Mouse (Mus musculus) spleen, adult 2 months (tissue): ENCODE measurements around the gene Hils1. TPM values are rescaled to one million over a fixed set of nuclear protein-coding genes. Genes with fewer than 3 reads are reported as not detected.

ENCODE experiments used
- DNase-seq, 2 experiments: peaks; one replicate each; pipeline versions ENCODE4 v3.0.0 to v3.0.0-alpha.2; 2012 to 2021; ENCODE audit warnings: low spot score in 2 of 2, low read depth in 1 of 2
- H3K27ac ChIP-seq: fragments of 200-500 bp; 2 replicates; pipeline ENCODE4 v1.5.1; 2012; ENCODE audit warnings: low read length, inconsistent platforms; ENCODE audit not compliant: insufficient read depth
- H3K27me3 ChIP-seq: fragments of 200-500 bp; 2 replicates; pipeline ENCODE4 v1.6.1; 2012; ENCODE audit warnings: mild to moderate bottlenecking, moderate library complexity, low read length, inconsistent platforms; ENCODE audit not compliant: control insufficient read depth, insufficient read depth
- H3K36me3 ChIP-seq: fragments of 200-500 bp; 2 replicates; pipeline ENCODE4 v1.6.1; 2012; ENCODE audit warnings: mild to moderate bottlenecking, low read length, inconsistent platforms; ENCODE audit not compliant: control insufficient read depth, insufficient read depth
- H3K4me1 ChIP-seq: fragments of 200-500 bp; 2 replicates; pipeline ENCODE4 v1.6.1; 2011; ENCODE audit warnings: inconsistent platforms; ENCODE audit not compliant: control insufficient read depth, insufficient read depth, insufficient read length
- H3K4me3 ChIP-seq: fragments of 200-500 bp; 2 replicates; pipeline ENCODE4 v1.5.1; 2011; ENCODE audit warnings: mild to moderate bottlenecking, inconsistent platforms; ENCODE audit not compliant: insufficient read depth, insufficient read length; ENCODE audit errors: extremely low read depth
- CTCF ChIP-seq: fragments of 200-500 bp; IDR thresholded peaks from 2 replicates; pipeline ENCODE4 v1.5.1; 2011; ENCODE audit warnings: mild to moderate bottlenecking, inconsistent platforms; ENCODE audit not compliant: insufficient read depth, insufficient read length, insufficient replicate concordance; ENCODE audit errors: extremely low read depth
- POLR2A ChIP-seq: fragments of 200-500 bp; IDR thresholded peaks from 2 replicates; pipeline ENCODE4 v1.6.1; 2011; ENCODE audit warnings: low read depth, low read length, inconsistent platforms
- WGBS: fragments of 180-500 bp; shearing (Covaris S2); methylation state at CpG from one replicate; pipeline ENCODE4 v1.1.7; 2018; 5-methylcytosine and 5-hydroxymethylcytosine counted together
- polyA plus RNA-seq: library from polyadenylated mRNA; depleted of rRNA; stranded (reverse); fragments of >200 nt; gene quantifications from 2 replicates; pipeline ENCODE4 v1.2.3, GENCODE M21; 2012

Hils1 gene
- polyA plus RNA-seq, 1 experiment, result not detected

- Histone ChIP-seq H3K4me3 (no peak overlapping the region), H3K27me3 (no peaks in the 10 kb centered on the region), H3K4me1 (no peaks in the 10 kb centered on the region; the same call in 1 of the 2 replicates), H3K27ac (no peak overlapping the region), H3K36me3 (no peaks in the 10 kb centered on the region)
- 60% methylated on average over 2 of the region's 2 CpGs for WGBS
- TF ChIP-seq POLR2A (no peak), CTCF (no peak)
- DNase-seq, result no peak
These were observed 19.0 kb downstream of the Hils1 start for GRCm38 (mm10) chr11:94986435-94986834.

GRCm38 (mm10) chr11:94987341-94987740 is 19.9 kb downstream of the Hils1 start:
- no peak for TF ChIP-seq POLR2A
- no peak for TF ChIP-seq CTCF
- Histone ChIP-seq H3K27me3 (no peaks in the 10 kb centered on the region), H3K27ac (no peak overlapping the region), H3K4me3 (no peak overlapping the region), H3K36me3 (no peaks in the 10 kb centered on the region), H3K4me1 (no peaks in the 10 kb centered on the region; the same call in none of the 2 replicates)
- WGBS, result 70% methylated on average over 6 of the region's 6 CpGs
- no peak for DNase-seq

GRCm38 (mm10) chr11:94987851-94988250 is 20.5 kb downstream of the Hils1 start:
- no peak for TF ChIP-seq POLR2A
- no peak for TF ChIP-seq CTCF
- Histone ChIP-seq H3K4me1 (no peaks in the 10 kb centered on the region; the same call in none of the 2 replicates), H3K27ac (no peak overlapping the region), H3K4me3 (no peak overlapping the region), H3K36me3 (no peaks in the 10 kb centered on the region), H3K27me3 (no peaks in the 10 kb centered on the region)
- 74% methylated on average over 8 of the region's 8 CpGs for WGBS
- DNase-seq, result no peak

DNA sequence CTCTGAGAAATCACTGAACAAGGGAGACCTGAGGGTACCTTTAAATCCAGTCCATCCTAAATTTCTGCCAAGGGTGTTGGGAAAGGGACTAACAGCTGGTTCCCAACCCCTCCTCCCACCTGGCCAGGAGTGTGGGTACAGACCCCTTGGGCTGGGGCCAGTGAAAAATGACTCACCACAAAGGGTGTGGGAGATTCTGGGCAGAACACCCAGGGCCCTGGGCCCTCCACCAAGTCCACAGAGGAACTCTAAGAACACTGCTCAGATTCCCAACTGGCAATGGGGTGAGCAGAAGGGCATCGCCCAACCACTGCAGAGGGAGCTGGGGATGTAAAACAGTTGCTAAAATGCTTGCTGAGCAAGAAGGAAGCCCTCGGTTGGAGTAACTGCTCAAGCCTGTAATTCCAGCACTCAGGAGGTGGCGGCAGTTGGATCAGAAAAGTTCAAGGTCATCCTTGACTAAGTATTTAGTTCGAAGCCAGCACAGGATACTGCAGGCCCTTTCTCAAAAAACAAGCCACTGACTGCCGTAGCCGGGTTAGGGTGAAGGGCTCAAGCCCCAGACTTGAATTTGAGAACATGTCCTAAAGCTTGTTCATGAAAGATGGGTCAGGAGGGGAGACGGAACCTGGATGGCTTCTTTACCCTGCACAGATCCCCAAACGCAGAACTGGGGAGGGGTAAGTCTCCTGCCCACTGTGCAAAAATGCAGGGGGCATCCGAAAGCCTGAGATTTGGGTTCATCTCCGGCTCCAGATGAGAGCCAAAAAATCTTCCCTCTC is 21.6 kb downstream of the Hils1 start:
- peaks cover 10% of the 10 kb centered on the region for H3K4me1 ChIP-seq
- TF ChIP-seq POLR2A (no peak), CTCF (no peak)
- WGBS, result 36% methylated on average over 10 of the region's 10 CpGs
- no peaks in the 10 kb centered on the region for H3K36me3 ChIP-seq
- H3K27ac ChIP-seq, result peak overlapping the region; percentile 87
- no peak for DNase-seq
- H3K27me3 ChIP-seq, result no peaks in the 10 kb centered on the region
- H3K4me3 ChIP-seq, result peak overlapping the region; percentile 83

GRCm38 (mm10) chr11:94989562-94990017 is 22.2 kb downstream of the Hils1 start:
- Histone ChIP-seq H3K36me3 (no peaks in the 10 kb centered on the region; the same call in 1 of the 2 replicates), H3K27ac (peak overlapping the region; percentile 93), H3K4me1 (peaks cover 12% of the 10 kb centered on the region), H3K27me3 (no peaks in the 10 kb centered on the region), H3K4me3 (peak overlapping the region; percentile 83)
- DNase-seq, result peak; percentile 61 to 77
- WGBS, result 2% methylated on average over 11 of the region's 12 CpGs
- 0 out of 2 replicates have a peak, but pooled peaks have one; percentile 4 for TF ChIP-seq CTCF
- TF ChIP-seq POLR2A, result peak; percentile 13

DNA sequence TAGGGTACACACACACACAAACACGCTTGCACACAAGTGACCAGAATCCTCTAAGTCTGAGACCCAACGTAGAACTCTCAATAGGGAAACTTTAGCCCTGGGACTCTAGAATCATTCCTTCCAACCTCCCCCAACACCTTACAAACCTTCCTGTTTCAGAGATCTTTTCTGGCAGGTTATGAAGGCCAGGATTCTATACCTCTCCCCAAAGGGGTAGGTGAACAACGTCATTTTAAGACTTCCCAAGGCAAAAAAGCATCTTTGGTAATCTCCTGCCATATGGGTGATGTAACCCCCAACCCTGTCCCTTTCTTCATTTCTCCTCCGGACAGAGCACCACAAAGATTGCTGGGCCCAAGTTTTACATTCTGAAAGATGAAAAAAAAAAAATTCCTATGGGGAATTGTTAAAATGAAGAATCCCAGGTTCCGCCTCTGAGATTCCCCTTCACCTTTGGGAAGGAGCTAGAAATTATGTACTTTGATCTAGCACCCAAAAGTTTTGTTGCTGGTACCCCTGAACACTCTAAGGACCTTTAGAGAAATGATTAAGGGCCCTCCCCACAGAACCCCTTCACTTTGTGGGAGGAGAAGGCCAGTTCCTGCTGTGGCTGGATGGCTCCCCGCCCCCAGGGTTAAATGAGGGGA is 22.8 kb downstream of the Hils1 start:
- no peaks in the 10 kb centered on the region; the same call in 1 of the 2 replicates for H3K36me3 ChIP-seq
- TF ChIP-seq POLR2A (no peak), CTCF (no peak)
- peak overlapping the region; percentile 83 for H3K4me3 ChIP-seq
- WGBS, result 22% methylated on average over 6 of the region's 6 CpGs
- DNase-seq, result no peak
- peak overlapping the region; percentile 93 for H3K27ac ChIP-seq
- H3K27me3 ChIP-seq, result no peaks in the 10 kb centered on the region
- H3K4me1 ChIP-seq, result peaks cover 16% of the 10 kb centered on the region
